8 mouse cellular contexts compared by ENCODE assay signal in genomic region chr12:102756304-102756703, GRCm38 (mm10). TPM values are rescaled to one million over a fixed set of nuclear protein-coding genes. Genes with fewer than 3 reads are reported as not detected.
A peak's percentile ranks its signal among the peaks of the same experiment; 100 is the strongest.
DNase-seq lines count a peak whose midpoint lies in the region; ATAC-seq and TF ChIP-seq lines count a peak whose summit lies in the region.

No protein-coding gene starts in this region.

- WGBS in embryonic facial prominence, embryonic 13.5 days = 84% methylated on average over 7 of the region's 7 CpGs
- WGBS in kidney, embryonic 16.5 days = 81% methylated on average over 7 of the region's 7 CpGs
- WGBS in midbrain, embryonic 11.5 days = 86% methylated on average over 7 of the region's 7 CpGs

- H3K4me1 ChIP-seq in ES-E14 (ENCODE audit: control insufficient read depth in 2 of 2, insufficient read depth in 2 of 2, low read length in 2 of 2, poor library complexity in 1 of 2) = peaks cover 0 to 6% of the 10 kb centered on the region in 2 experiments; a peak in 2 of 4 replicates
- peaks cover 23% of the 10 kb centered on the region for H3K4me1 ChIP-seq in embryonic facial prominence, embryonic 13.5 days
- peaks cover 15% of the 10 kb centered on the region for H3K4me1 ChIP-seq in kidney, embryonic 16.5 days (ENCODE audit: insufficient read depth, low read length)
- peaks cover 16% of the 10 kb centered on the region for H3K4me1 ChIP-seq in midbrain, embryonic 11.5 days (ENCODE audit: control insufficient read depth, insufficient read depth, low read length)

- H3K4me2 ChIP-seq in embryonic facial prominence, embryonic 13.5 days = peak overlapping the region; percentile 86
- peak overlapping the region; percentile 71 for H3K4me2 ChIP-seq in kidney, embryonic 16.5 days (replicated peaks; ENCODE audit: low read depth, low read length)
- H3K4me2 ChIP-seq in midbrain, embryonic 11.5 days = peak overlapping the region; percentile 75

- H3K4me3 ChIP-seq in ES-E14 (ENCODE audit: insufficient read depth in 1 of 2, low read depth in 1 of 2, low read length in 2 of 2, poor library complexity in 1 of 2, severe bottlenecking in 1 of 2) = peak overlapping the region; percentile 79 to 97
- peak overlapping the region; percentile 93 for H3K4me3 ChIP-seq in embryonic facial prominence, embryonic 13.5 days
- H3K4me3 ChIP-seq in kidney, embryonic 16.5 days (ENCODE audit: low read length) = peak overlapping the region; percentile 79
- peak overlapping the region; percentile 70; the same call in 1 of the 2 replicates for H3K4me3 ChIP-seq in midbrain, embryonic 11.5 days (ENCODE audit: low read depth, low read length)

- H3K36me3 ChIP-seq in ES-E14 (ENCODE audit: control insufficient read depth, insufficient read depth, low read length, poor library complexity, severe bottlenecking) = 0 out of 2 replicates have a peak, but pooled peaks cover 3% of the 10 kb centered on the region
- 0 out of 2 replicates have a peak, but pooled peaks cover 3% of the 10 kb centered on the region for H3K36me3 ChIP-seq in embryonic facial prominence, embryonic 13.5 days
- peaks cover 4% of the 10 kb centered on the region; the same call in 1 of the 2 replicates for H3K36me3 ChIP-seq in kidney, embryonic 16.5 days (ENCODE audit: insufficient read depth, low read length)
- no peaks in the 10 kb centered on the region for H3K36me3 ChIP-seq in midbrain, embryonic 11.5 days (ENCODE audit: control insufficient read depth, insufficient read depth, low read length)

- in situ Hi-C loops in ES-E14 (cut with MboI; ENCODE audit: low sequenced_read_pairs in 2 of 2, unreplicated experiment in 2 of 2) = loop anchor here in 1 of 2 experiments (25.0 kb wide), 1 partner anchor 769 kb away; the partner anchor contains the start of gene Cpsf2

- ATAC-seq in embryonic facial prominence, embryonic 13.5 days (ENCODE audit: insufficient number of reproducible peaks, insufficient read depth, low FRiP score, low TSS enrichment, low read depth) = no peak
- no peak for ATAC-seq in kidney, embryonic 16.5 days (ENCODE audit: low FRiP score, low TSS enrichment)
- ATAC-seq in midbrain, embryonic 11.5 days (ENCODE audit: low FRiP score) = no peak

- DNase-seq in heart, adult 18-20 months = peak; percentile 11 to 32
- no peak for DNase-seq in heart, adult 9 months (ENCODE audit: low spot score in 2 of 2)
- DNase-seq in ES-E14 (ENCODE audit: low read depth, low spot score) = peak; percentile 77
- DNase-seq in midbrain, embryonic 11.5 days (ENCODE audit: low spot score, missing footprints) = no peak
- peak; percentile 43 to 48 for DNase-seq in thymus, postnatal 10 days (ENCODE audit: low spot score in 2 of 2)
- DNase-seq in urinary bladder, postnatal 25 days (ENCODE audit: low spot score) = no peak

- no peaks in the 10 kb centered on the region for H3K27me3 ChIP-seq in embryonic facial prominence, embryonic 13.5 days
- H3K27me3 ChIP-seq in kidney, embryonic 16.5 days (ENCODE audit: insufficient read depth, low read length) = no peaks in the 10 kb centered on the region
- no peaks in the 10 kb centered on the region for H3K27me3 ChIP-seq in midbrain, embryonic 11.5 days (ENCODE audit: control insufficient read depth, insufficient read depth, low read length)

- H3K9ac ChIP-seq in ES-E14 (ENCODE audit: insufficient read depth, low read depth, low read length, poor library complexity, severe bottlenecking) = peak overlapping the region; percentile 82; the same call in 1 of the 2 replicates
- H3K9ac ChIP-seq in embryonic facial prominence, embryonic 13.5 days = peak overlapping the region; percentile 79; the same call in 1 of the 2 replicates
- peak overlapping the region; percentile 74 for H3K9ac ChIP-seq in kidney, embryonic 16.5 days (replicated peaks; ENCODE audit: low read length)
- no peak overlapping the region for H3K9ac ChIP-seq in midbrain, embryonic 11.5 days (ENCODE audit: low read length)

- H3K27ac ChIP-seq in ES-E14 (ENCODE audit: insufficient read depth, low read depth, low read length, poor library complexity, severe bottlenecking) = no peak overlapping the region; the same call in 1 of the 2 replicates
- no peak overlapping the region for H3K27ac ChIP-seq in embryonic facial prominence, embryonic 13.5 days
- no peak overlapping the region for H3K27ac ChIP-seq in kidney, embryonic 16.5 days (ENCODE audit: low read length)
- H3K27ac ChIP-seq in midbrain, embryonic 11.5 days (ENCODE audit: low read depth, low read length) = no peak overlapping the region

- no peaks in the 10 kb centered on the region for H3K9me3 ChIP-seq in ES-E14 (ENCODE audit: control insufficient read depth, insufficient read depth, low read depth, low read length)
- H3K9me3 ChIP-seq in embryonic facial prominence, embryonic 13.5 days = no peaks in the 10 kb centered on the region
- H3K9me3 ChIP-seq in kidney, embryonic 16.5 days (ENCODE audit: low read length) = no peaks in the 10 kb centered on the region
- no peaks in the 10 kb centered on the region for H3K9me3 ChIP-seq in midbrain, embryonic 11.5 days (ENCODE audit: control insufficient read depth, low read length)

TF ChIP-seq in ES-E14, 5 proteins besides CTCF, POLR2A, EP300 and RAD21:
- TF ChIP-seq MAFK (IDR thresholded peaks at IDR 0.05; ENCODE audit: insufficient read depth, low read depth, low read length) (no peak), ZC3H11A (IDR thresholded peaks at IDR 0.05; ENCODE audit: borderline replicate concordance, low read depth, low read length) (no peak), CHD2 (IDR thresholded peaks at IDR 0.05; ENCODE audit: low read depth, low read length) (no peak), ZNF384 (IDR thresholded peaks at IDR 0.05; ENCODE audit: low read depth, low read length) (no peak), HCFC1 (IDR thresholded peaks at IDR 0.05; ENCODE audit: borderline replicate concordance, insufficient read depth, low read length) (peak; percentile 41; the same call in 1 of the 2 replicates)

RNA-seq across cellular contexts. Expression of gene Gm28051, which starts 1.3 kb away (rescaled TPM):
- total RNA-seq in heart, adult 18-20 months (2021) = not detected
- total RNA-seq in ES-E14 (2012; rRNA removed) = not detected in 2 replicates
- not detected in 2 replicates for polyA plus RNA-seq in embryonic facial prominence, embryonic 13.5 days (2015; fragmentation: Nextera tagmentation; extraction: Ambion mirVana)
- polyA plus RNA-seq in kidney, embryonic 16.5 days (2015; fragmentation: Nextera tagmentation; extraction: Ambion mirVana) = not detected in 2 replicates
- not detected in 2 replicates for polyA plus RNA-seq in midbrain, embryonic 11.5 days (2014; fragmentation: Nextera tagmentation; extraction: Ambion mirVana)

RNA-seq across cellular contexts. Expression of gene Gon7, which starts 1.3 kb away (rescaled TPM):
- 10 to 100 TPM; 12.9 to 13.5 TPM for total RNA-seq in heart, adult 18-20 months (2021)
- total RNA-seq in ES-E14 (2012; rRNA removed) = 31.8 and 34.2 TPM in 2 replicates
- polyA plus RNA-seq in embryonic facial prominence, embryonic 13.5 days (2015; fragmentation: Nextera tagmentation; extraction: Ambion mirVana) = 36.0 and 38.9 TPM in 2 replicates
- polyA plus RNA-seq in kidney, embryonic 16.5 days (2015; fragmentation: Nextera tagmentation; extraction: Ambion mirVana) = 29.3 and 34.0 TPM in 2 replicates
- 47.7 and 52.6 TPM in 2 replicates for polyA plus RNA-seq in midbrain, embryonic 11.5 days (2014; fragmentation: Nextera tagmentation; extraction: Ambion mirVana)

RNA-seq across cellular contexts. Expression of gene Ubr7, which starts 1.5 kb away (rescaled TPM):
- total RNA-seq in heart, adult 18-20 months (2021) = 10 to 100 TPM; 26.9 to 27.8 TPM
- 74.6 and 87.5 TPM in 2 replicates for total RNA-seq in ES-E14 (2012; rRNA removed)
- 42.1 and 44.7 TPM in 2 replicates for polyA plus RNA-seq in embryonic facial prominence, embryonic 13.5 days (2015; fragmentation: Nextera tagmentation; extraction: Ambion mirVana)
- 45.6 and 47.6 TPM in 2 replicates for polyA plus RNA-seq in kidney, embryonic 16.5 days (2015; fragmentation: Nextera tagmentation; extraction: Ambion mirVana)
- polyA plus RNA-seq in midbrain, embryonic 11.5 days (2014; fragmentation: Nextera tagmentation; extraction: Ambion mirVana) = 70.8 and 75.0 TPM in 2 replicates

RNA-seq across cellular contexts. Expression of gene Gm20604, which starts 2.2 kb away (rescaled TPM):
- 1 to 10 TPM; 3.8 to 4.1 TPM for total RNA-seq in heart, adult 18-20 months (2021)
- 8.7 and 10.1 TPM in 2 replicates for total RNA-seq in ES-E14 (2012; rRNA removed)
- polyA plus RNA-seq in embryonic facial prominence, embryonic 13.5 days (2015; fragmentation: Nextera tagmentation; extraction: Ambion mirVana) = 28.5 and 29.5 TPM in 2 replicates
- 26.6 and 27.2 TPM in 2 replicates for polyA plus RNA-seq in kidney, embryonic 16.5 days (2015; fragmentation: Nextera tagmentation; extraction: Ambion mirVana)
- 36.0 and 36.5 TPM in 2 replicates for polyA plus RNA-seq in midbrain, embryonic 11.5 days (2014; fragmentation: Nextera tagmentation; extraction: Ambion mirVana)

RNA-seq across cellular contexts. Expression of gene Tmem251, which starts 12.7 kb away (rescaled TPM):
- total RNA-seq in heart, adult 18-20 months (2021) = 1 to 10 TPM; 4.6 to 5.1 TPM
- total RNA-seq in ES-E14 (2012; rRNA removed) = 2.9 and 4.0 TPM in 2 replicates
- polyA plus RNA-seq in embryonic facial prominence, embryonic 13.5 days (2015; fragmentation: Nextera tagmentation; extraction: Ambion mirVana) = 9.7 and 10.9 TPM in 2 replicates
- 9.5 and 11.0 TPM in 2 replicates for polyA plus RNA-seq in kidney, embryonic 16.5 days (2015; fragmentation: Nextera tagmentation; extraction: Ambion mirVana)
- polyA plus RNA-seq in midbrain, embryonic 11.5 days (2014; fragmentation: Nextera tagmentation; extraction: Ambion mirVana) = 12.2 and 12.3 TPM in 2 replicates

Comparison
In these comparisons a context has a peak if more than half of its experiments do, and no peak if none do; other contexts are left out.
1. DNase-seq: peak in heart, adult 18-20 months (2 of 2), ES-E14 (single experiment) and thymus, postnatal 10 days (2 of 2); none in heart, adult 9 months (0 of 2), midbrain, embryonic 11.5 days (single experiment) and urinary bladder, postnatal 25 days (single experiment).
2. Peak in every context shown above with its lines, with median percentiles within 50 percentile points of each other: H3K4me3 ChIP-seq and H3K4me2 ChIP-seq.